Mouse (Mus musculus) yolk sac, embryonic 10.5 days (tissue): Measurements from ENCODE around the gene Nmt1.
A peak's percentile ranks its signal among the peaks of the same experiment; 100 is the strongest.

Experiments used
- DNase-seq: peaks from one replicate; pipeline ENCODE4 v3.0.0-alpha.2; 2017; ENCODE audit warnings: low spot score

Nmt1 gene

DNA sequence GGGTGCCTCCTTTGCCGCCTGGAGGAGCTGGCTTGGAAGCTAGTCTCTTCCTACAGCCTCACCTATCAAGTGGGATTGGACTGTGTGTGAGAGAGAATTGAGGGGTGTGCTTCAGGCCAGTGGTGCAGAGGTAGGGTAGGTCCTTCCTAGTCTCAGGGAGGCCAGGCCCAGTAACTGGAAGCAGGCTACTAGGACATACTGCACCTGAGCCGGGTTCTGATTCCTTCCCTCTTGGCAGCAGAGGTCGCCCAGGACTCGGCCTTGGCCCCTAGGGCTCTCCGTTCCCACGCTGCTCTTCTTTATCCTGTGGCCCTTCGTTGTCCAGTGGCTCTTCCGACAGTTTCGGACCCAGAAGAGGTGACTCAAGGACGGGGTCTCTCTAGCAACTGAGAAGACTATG lies 83.3 kb downstream of the Nmt1 start:
- DNase-seq, result no peak

- peak; percentile 85 for DNase-seq
These were observed 84.0 kb downstream of the Nmt1 start for GRCm38 (mm10) chr11:103111881-103112551.

- DNase-seq, result no peak
These were observed 84.5 kb downstream of the Nmt1 start for GRCm38 (mm10) chr11:103112552-103112912.

DNA sequence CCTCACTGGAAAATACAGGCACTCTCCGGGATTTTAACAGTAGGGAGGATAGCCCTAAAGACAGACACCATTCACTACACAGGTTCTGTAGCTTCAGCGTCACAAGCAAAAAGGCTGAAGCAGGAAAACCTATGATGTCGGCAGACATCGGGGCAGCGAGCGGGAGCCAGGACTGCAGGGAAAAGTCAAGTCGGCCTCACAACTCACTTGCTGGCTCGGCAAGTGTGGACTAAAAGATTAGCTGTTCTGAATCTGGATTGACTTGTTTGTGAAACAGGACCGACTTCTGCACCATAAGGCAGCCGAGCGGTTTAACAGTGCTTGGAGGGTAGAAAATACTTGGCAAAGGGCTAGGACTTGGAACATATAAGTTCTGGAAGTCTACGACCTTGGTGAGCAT lies 85.0 kb downstream of the Nmt1 start:
- no peak for DNase-seq

- DNase-seq, result no peak
These were observed 85.8 kb downstream of the Nmt1 start for GRCm38 (mm10) chr11:103113771-103114170.

GRCm38 (mm10) chr11:103114270-103114943 lies 86.4 kb downstream of the Nmt1 start:
- DNase-seq, result peak; percentile 63

GRCm38 (mm10) chr11:103115163-103116007 lies 87.4 kb downstream of the Nmt1 start:
- peak; percentile 91 for DNase-seq

DNA sequence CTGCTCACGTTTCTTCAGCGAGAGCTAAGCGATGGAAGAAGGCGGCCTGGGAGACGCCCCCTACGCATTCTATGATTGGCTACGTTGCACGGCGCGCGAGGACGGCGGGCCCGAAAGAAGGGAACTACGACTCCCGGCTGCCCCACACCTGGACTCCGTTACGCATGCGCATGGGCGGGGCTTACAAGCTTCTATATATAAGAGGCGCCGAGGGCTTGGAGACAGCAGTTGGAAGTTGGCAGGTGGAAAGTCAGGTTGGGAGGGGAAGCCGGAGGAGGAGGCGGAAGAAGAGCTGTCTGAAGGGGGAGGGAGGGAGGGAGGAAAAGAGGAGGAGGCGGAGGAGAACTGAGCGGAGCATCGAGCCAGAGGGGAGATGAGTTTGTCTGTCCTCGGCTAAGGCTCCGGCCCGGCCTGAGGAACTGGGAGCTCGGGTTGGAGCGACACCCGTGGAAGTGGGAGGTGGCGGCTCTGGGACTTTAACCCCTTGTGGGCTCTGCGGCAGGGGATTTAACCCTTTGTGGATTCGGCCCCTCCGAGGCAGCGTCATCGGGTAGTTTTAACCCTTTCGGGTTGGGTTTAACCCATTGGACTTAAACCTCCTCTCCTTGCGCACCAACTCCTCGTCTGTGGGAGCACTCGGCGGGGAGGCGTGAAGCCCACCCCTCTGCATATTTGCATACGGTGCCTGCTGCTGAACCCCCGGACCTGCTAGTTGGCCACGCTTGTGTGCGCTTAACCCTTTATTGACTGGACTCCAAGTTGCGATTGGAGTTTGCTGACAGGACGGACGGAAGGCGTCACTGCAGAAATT lies 88.2 kb downstream of the Nmt1 start, which contains the start of gene Hexim1:
Gene Hexim1, plus strand, starts transcription at position 224 of the 811 bp plus-strand sequence.
- DNase-seq, result peak; percentile 100

DNA sequence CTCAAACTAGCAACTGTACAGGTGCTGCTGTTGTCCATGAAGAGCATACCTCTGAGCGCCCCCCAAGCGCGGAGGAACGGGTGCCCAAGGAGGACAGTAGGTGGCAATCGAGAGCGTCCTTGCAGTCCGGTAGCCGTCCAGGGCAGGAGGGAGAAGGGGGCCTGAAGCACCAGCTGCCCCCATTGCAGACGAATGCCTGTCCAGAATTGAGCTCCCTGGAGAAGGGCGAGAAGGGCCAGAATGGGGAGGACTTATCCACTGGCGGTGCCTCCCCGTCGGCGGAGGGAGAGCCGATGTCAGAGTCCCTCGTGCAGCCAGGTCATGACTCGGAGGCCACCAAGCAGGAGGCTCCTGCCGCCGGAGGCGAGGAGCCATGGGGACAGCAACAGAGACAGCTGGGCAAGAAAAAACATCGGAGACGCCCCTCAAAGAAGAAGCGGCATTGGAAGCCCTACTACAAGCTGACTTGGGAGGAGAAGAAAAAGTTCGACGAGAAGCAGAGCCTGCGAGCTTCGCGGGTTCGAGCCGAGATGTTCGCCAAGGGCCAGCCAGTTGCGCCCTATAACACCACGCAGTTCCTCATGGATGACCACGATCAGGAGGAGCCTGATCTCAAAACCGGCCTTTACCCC lies 89.1 kb downstream of the Nmt1 start:
- peak; percentile 85 for DNase-seq

DNA sequence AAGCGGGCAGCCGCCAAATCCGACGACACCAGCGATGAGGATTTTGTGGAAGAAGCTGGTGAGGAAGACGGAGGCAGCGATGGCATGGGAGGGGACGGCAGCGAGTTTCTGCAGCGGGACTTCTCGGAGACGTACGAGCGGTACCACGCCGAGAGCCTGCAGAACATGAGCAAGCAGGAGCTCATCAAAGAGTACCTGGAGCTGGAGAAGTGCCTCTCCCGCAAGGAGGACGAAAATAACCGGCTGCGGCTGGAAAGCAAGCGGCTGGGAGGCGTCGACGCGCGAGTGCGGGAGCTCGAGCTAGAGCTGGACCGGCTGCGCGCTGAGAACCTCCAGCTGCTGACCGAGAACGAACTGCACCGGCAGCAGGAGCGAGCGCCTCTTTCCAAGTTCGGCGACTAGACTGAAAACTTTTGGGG lies 89.6 kb downstream of the Nmt1 start:
- no peak for DNase-seq
